Mouse (Mus musculus) gastrocnemius, adult 18-20 months (tissue): ENCODE results near the gene Rnf169. TPM values are rescaled to one million over a fixed set of nuclear protein-coding genes. Genes with fewer than 3 reads are reported as not detected.
"Not testable (repeated sequence)": the region's sequence is repeated elsewhere in the genome, so short reads cannot be mapped to it uniquely, and the experiment has no call there.

Experiments used
- DNase-seq: peaks from one replicate; pipeline ENCODE4 v3.0.0; 2021; ENCODE audit warnings: low spot score
- total RNA-seq, 2 experiments: library from RNA; stranded (reverse); gene quantifications; 2 replicates each; pipeline ENCODE4 v1.2.3; 2021

The Rnf169 gene
- total RNA-seq, 2 experiments from 2014 or later: 4.6 to 7.1 TPM

GRCm38 (mm10) chr7:99946356-99946755 is 33.9 kb downstream of the Rnf169 start:
- DNase-seq: no peak

GRCm38 (mm10) chr7:99945939-99946338 is 34.3 kb downstream of the Rnf169 start:
- DNase-seq: no peak

DNA sequence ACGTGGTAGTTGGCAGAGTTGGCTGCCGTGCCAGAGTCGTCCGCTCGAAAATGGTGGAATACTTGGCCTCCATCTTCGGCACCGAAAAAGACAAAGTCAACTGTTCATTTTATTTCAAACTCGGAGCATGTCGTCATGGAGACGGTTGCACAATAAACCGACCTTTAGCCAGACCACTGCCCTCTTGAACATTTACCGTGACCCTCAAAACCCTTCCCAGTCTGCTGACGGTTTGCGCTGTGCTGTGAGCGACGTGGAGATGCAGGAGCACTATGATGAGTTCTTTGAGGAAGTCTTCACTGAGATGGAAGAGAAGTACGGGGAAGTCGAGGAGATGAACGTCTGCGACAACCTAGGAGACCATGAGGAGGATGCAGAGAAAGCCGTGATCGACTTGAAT is 35.2 kb downstream of the Rnf169 start:
- not testable (repeated sequence) for DNase-seq

DNA sequence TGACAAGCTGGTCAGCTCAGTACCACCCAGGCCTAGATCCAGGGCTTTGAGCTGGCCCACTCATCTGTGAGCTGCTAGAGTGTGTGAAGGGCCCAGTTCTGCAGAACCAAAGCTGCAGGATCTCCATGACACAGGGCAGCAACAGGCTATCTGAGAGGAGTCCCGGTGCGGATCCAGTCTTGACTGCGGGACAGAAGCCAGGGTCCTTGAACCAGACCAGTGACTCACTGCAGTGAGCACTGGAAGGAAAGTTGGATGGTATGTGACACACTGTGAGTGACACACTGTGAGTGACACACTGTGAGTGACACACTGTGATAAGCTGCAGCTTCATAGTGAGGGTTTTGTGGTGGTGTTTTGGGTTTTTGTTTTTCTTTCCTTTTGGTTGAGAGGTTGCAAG is 35.7 kb downstream of the Rnf169 start:
- no peak for DNase-seq

GRCm38 (mm10) chr7:99940669-99941068 is 39.6 kb downstream of the Rnf169 start:
- DNase-seq: no peak

DNA sequence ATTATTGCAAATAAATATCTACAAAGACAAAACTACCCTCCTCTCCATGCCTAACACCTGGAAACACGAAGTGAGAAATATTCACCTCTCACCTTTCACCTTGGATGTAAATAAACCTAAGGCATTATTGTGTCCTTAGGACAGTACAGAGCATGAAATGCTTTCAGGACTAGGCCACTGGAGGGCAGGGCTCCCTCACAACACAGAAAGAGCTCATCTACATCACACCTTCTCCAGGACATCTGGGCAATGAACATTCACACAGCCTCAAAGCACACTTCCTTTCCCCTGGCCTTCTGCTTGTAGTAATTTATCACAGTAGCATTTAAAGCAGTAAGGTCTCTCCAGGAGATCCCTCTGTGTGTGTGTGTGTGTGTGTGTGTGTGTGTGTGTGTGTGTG is 44.5 kb downstream of the Rnf169 start:
- no peak for DNase-seq

- DNase-seq: peak; percentile 84
Observed at GRCm38 (mm10) chr7:99926916-99927714, 53.1 kb downstream of the Rnf169 start.

DNA sequence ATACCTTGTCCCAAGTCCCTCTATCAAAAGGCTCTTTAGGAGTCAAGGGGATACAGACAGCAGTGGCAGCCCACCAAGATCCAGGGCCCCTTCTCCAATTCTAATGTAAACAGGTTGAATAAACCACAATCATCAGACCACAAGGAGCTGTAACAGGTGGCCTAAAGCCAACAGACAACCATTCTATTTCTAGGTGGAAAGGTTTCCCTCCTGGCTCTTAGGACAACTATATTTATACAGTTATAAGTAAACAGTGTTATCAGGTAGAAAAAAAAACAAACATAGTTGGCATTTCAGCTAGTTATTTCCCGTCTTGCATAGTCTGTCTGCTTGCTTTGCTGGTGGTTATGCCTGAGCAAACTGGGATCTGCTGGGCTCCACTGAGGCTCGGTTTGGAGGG is 59.8 kb downstream of the Rnf169 start:
- no peak for DNase-seq

DNA sequence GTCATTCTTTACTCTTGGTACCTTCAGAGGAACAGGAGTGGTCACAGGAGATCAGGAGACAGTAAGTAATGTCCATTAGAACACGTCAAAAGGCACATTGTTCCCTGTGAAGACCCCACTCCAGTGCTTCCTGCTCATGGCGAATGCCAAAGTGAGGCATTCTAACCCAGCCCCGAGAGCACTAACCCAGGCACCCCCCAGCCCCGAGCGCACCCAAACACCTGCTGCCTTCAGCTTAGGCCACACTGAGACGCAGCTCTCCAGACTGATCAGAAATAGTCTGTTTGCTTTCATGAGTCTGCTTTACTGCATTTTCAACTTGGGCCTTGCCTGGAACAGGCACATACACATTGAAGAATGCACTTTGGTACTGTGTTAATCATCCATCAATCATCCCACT is 60.3 kb downstream of the Rnf169 start:
- no peak for DNase-seq

DNA sequence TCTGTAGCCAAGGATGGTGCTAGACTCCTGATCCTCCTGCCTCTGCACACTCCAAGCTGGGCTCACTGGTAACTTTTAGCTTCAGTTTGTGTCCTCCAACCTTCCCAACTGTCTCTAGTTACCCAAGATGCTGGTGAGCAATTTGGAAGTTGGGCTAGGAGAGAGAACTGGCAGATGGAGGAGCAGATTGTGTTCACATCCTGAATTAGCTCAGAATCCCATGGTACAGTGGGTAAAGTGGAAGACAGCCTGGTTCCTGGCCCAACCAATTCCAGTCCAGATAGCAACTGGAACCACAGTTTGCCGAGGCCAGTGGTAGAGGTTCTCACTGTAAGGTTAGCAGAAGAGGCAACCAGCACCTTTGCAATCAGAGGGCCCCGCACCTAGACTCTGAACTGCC is 61.1 kb downstream of the Rnf169 start:
- no peak for DNase-seq

DNA sequence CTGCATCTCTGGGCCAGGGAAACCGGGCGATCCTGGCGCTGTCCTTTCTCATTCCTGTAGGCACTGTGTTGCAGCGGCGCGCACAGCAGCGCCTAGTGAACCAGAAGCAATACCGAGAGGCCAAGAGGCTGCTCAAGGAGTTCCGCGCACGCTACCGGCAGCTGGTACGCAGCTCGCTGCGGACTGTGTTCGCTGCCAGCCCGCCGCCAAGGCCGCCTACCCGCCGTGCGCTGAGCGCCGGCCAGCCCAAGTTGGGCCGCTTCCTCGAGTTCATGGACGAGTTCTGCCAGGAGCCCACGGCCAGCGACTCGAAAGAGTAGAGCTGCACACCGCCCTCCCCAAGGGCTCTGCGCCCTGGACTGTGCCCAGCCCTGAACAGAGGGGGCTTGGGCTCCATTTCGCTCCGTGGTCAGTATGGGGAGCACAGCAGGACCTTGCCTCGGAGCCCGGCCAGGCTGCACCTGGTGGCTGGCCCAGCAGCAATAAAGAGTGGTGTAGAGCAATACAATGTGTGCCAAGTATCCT is 62.9 kb downstream of the Rnf169 start:
- peak; percentile 20 for DNase-seq

DNA sequence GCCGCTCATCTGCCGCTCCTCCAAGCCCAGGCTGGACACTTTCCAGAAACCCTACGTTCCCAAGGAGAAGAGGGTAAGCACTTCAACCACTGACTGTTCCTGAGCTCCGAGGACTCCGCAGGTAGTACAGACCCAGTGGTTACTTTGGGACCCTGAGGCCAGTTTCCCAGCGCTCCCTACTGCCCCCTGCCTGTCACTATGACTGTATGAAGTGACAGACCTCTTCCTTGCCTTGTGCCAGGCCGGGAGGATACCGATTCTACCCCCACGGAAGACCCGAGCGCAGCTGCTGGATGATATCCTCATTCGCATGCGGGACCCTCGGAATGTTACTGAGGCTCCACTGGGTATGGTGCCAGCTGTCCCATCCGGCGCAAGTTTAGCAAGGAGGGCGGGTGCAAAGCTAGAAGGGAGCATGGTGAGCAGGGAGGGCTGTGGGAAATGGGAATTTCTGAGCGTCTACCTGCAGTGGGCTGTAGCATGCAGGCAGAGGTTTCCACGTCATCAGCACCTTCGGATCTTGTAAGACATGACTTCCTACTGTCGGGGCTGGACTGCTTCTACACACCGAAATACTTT is 63.4 kb downstream of the Rnf169 start:
- peak; percentile 45 for DNase-seq

DNA sequence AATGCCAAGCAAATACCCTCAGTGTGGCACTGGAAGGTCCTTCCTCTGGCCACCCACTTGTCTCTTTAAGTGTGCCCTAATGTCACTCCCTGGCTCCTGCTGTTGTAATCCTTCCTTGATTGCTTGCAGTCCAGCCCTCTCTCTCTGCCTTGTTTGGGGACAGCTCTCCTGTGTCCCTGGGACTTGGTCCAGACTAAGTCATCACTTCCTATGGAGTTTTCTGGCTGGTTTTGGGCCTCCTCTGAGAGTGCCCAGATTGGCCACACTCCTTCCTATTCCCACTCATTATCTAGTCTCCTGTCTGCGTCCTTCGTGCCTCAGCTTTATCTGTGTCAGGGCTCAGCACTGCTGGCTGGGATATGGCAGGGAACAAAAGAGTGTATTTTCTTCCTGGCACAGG is 64.7 kb downstream of the Rnf169 start:
- DNase-seq: no peak

DNA sequence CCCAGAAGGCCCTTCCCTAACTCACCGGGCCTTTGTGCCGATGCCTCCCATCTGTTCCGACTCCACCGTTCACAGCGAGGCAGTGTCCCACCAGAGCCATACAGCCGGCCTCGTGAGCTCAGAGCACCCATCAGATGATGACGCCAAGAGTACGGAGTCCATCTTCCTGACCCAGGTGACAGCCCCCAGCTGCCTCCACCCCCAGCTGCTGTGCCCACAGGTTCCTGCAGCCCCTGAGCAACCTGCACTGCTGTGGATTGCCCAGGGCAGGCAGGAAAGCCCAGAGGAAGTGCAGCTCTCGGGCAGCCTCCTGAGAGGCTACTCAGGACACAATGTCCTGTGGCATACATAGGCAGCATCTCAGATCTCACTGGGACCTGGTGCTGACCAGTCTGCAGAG is 65.9 kb downstream of the Rnf169 start:
- no peak for DNase-seq

DNA sequence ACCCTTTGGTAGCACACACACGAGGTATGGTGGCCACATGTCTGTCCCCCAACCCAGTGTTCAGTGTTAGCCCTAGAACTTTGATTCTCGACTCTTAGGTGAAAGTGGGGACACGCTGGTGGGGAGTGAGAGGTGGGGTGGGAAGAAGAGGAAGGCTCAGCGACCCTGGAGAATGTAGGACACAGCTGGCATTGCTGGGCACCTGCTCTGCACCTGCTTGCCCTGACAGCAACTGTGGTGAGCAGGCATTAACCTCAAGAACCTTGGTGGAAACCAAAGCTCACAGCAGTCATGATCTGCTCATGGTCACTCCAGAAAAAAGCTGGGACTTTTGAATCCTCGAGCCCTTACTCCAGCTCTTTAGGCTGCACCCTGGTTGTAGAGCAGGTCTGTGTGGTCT is 69.2 kb downstream of the Rnf169 start:
- DNase-seq: no peak

DNA sequence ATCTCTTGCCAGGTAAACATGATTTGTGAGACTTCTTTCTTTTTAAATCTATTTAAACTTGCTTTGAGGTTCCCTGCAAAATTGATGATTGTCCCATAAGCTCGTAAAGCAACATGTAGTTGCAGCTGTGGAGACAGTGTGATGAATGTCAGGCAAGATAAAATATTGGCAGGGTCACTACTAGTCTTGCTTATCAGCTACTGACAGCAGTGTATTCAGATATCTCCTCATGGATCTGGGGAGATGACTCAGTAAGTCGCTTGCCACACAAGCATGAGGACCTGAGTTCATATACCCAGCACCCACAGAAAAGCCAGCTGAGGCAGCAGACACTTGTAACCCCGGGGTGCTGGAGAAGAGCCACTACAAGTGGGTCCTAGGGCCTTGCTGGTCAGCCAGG is 72.8 kb downstream of the Rnf169 start:
- DNase-seq: no peak

GRCm38 (mm10) chr7:99906346-99906745 is 73.9 kb downstream of the Rnf169 start:
- no peak for DNase-seq

GRCm38 (mm10) chr7:99904421-99905005 is 75.7 kb downstream of the Rnf169 start:
- DNase-seq: peak; percentile 45

DNA sequence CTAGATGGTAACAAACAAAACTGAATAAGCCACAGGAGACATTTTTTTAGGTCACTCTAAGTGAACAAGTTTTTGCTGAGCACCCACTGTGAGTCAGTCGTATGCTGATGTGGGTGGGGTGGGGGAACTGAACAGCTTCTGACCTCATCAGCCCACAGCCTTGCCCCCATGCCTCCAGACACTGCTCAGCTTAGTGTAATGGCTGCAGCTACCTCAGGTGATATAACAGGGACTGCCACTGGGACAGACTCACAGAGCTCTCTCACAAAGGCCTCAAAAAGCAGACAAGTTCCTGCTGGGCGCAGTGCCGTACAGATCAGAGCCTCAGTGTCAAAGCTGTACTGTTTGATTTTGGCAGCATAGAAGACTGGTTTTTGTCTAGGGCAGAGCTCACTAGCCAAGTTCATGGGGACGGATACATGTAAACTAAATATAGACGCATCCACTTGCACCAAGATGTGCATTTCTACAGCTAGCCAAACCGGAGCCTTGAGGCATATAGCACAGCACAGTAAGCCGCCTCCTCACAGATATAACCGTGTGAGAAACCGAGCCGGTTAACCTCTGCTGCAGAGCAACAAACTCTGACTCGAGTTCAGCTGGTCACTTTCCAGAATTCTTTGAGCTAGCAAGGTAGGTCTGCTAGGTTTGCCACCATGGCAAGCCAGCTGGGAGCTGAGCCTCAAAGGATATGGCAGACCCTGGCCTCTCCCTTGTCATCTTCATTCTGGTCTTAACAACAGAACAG is 77.2 kb downstream of the Rnf169 start:
- DNase-seq: peak; percentile 16

- DNase-seq: no peak
Observed at GRCm38 (mm10) chr7:99902208-99902607, 78.0 kb downstream of the Rnf169 start.

- DNase-seq: no peak
Observed at GRCm38 (mm10) chr7:99896905-99897304, 83.3 kb downstream of the Rnf169 start.

GRCm38 (mm10) chr7:99894478-99894877 is 85.8 kb downstream of the Rnf169 start:
- no peak for DNase-seq
